Mouse (Mus musculus): ENCODE measurements at regions not wholly inside any gene's neighbourhood (a gene's known extent, or its start where the extent isn't known, plus 50 kb on each side); places are given as distances from the start of the nearest gene placed in this dataset.
"Not testable (repeated sequence)": the region's sequence is repeated elsewhere in the genome, so short reads cannot be mapped to it uniquely, and the experiment has no call there.

- no peak for DNase-seq
Observed at GRCm38 (mm10) chr1:26459892-26460291, 227.4 kb downstream of the 4931408C20Rik start.

DNA sequence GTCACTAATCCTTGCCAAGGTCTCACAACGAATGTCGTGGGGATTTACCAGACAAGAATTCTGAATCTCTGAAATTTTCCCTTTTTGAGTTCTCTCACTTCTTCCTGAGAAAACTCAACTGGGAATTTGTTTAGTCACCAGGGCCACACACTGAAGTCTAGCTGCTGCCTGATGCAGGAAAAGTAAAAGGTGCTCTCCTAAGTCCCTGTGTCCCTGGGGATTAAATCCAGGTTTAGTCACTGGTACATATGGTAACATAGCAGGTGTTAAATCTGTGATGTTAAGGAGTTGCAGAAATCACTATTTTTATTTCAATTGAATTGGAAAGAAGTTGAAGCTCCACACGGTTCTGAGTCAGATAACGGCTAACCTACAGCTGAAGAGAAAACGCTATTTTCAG, 260.9 kb downstream of the 4931408C20Rik start:
- DNase-seq, result no peak

GRCm38 (mm10) chr1:26387938-26388897, 299.0 kb downstream of the 4931408C20Rik start:
- DNase-seq, result peak; percentile 10

- no peak for DNase-seq
Observed at GRCm38 (mm10) chr1:26340543-26340942, 346.7 kb downstream of the 4931408C20Rik start.

DNA sequence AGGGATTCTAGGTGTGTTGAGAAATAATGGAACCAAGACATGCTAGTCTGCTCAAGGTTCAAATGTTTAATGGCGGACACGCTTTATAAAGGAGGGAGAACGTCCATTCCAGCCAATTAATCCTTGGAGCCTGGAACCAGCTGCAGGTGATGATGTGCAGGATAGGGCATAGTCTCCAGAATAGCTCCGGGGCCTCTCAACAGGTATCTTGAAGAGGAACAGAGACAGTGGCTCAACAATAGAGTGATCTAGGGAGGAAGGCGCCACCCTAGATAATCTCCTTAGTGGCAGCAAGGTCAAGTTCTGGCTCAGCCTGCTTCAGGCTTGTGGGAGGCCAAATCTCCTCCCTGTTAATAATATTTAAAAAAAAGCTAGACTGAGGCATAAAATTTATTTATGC, 347.4 kb downstream of the 4931408C20Rik start:
- DNase-seq, result not testable (repeated sequence)

DNA sequence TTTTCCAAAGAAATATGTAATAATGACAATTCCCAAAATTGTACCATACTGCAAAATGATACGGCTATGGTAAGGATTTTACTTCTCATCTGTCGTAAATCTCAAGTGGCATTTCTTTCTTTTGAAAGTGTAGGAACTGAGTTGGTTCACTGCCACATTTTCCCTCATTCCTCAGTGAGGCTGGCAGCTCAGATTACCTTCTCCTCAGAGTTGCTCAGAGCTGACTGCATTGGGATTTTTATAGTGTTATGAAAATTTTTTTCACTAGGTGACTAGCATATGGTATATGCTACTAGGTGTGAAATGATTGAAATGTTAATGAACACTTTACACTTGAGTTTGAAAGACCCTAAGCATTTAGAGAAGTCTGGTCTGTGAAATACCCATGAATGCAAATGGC, 397.7 kb downstream of the 4931408C20Rik start:
- DNase-seq, result no peak

- no peak for DNase-seq
Observed at GRCm38 (mm10) chr1:26282885-26283613, 404.2 kb downstream of the 4931408C20Rik start.

DNA sequence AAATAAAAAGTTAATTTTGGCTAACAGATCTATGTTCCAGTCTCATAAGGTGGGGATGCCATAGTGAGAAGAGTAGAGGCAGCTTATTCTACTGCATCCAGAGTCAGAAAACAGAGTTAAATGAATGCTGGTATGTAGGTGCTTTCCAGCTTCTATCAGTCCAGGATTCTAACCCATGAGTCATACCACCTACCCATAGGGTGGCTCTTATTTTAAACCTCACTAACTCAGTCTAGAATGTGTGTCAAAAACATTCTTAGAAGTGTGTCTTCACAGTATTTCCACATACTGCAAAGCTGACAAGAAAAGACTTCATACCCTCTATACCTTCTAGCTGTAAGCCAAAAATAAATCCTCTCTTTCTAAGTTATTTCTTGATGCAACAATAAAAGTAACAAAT, 410.7 kb downstream of the 4931408C20Rik start:
- DNase-seq, result no peak

DNA sequence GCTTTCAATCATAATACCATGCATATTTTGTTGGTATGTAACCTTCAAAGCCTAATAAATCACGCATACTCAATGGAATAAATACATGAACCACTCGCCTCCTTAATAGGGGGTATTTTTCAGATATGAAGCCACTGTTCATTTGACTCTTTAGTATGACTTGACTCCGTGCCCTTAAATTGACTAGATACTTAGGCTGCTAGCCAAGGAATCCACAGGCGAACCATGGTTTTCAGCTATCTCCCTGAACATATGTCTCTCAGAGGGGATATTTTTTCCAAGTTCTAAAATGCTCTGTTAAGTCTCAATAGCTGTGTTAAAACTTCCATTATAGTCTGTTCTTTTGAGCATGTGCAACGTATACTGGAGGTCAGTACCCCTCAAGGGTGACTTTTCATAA, 413.8 kb upstream of the Adgrb3 start:
- no peak for DNase-seq

DNA sequence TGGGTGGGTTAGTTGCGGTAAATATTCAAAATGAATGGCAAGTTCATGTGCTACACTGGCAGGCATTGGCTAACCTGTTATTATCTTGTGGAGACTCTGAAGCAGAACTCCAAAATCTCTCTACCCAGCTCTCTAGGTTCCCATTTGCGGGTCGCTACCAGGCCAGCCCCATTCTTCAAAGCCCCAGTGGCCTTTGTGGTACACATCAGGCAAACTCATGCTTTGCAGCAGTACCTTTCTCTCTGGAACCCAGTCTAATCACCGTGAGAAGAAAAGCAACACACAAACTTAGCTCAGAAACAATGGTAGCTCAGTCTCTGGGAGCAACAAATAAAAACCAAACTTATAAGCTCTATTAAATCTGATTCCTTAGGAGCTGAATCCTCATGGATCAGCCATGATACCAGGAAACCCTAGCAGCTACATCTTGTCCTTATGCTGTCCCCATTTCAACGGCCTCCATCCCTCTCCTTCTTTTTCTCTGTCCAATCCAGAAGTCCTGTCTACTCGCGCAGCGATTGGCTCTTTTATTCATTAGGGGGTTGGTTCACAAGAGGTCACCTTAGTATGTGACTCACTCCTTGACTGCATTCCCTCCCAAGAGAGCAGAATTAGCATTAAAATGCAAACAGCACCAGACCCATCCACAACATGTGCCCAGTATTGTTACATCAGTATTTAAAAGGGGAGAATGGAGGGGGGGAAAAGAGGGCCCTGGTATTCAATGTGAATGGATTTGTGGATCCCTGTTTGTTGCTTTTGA, 400.0 kb upstream of the Adgrb3 start:
- peak; percentile 9 for DNase-seq

- no peak for DNase-seq
Observed at GRCm38 (mm10) chr1:26204443-26204842, 374.9 kb upstream of the Adgrb3 start.

Measured in embryo, embryonic 11 days (tissue).